Mouse (Mus musculus) telencephalon, adult 2 months (tissue): ENCODE results near the gene Ogdh.

Source experiments
- DNase-seq: peaks from one replicate; pipeline ENCODE4 v3.0.0-alpha.2; 2011; ENCODE audit warnings: low read depth, low spot score

Ogdh gene

DNA sequence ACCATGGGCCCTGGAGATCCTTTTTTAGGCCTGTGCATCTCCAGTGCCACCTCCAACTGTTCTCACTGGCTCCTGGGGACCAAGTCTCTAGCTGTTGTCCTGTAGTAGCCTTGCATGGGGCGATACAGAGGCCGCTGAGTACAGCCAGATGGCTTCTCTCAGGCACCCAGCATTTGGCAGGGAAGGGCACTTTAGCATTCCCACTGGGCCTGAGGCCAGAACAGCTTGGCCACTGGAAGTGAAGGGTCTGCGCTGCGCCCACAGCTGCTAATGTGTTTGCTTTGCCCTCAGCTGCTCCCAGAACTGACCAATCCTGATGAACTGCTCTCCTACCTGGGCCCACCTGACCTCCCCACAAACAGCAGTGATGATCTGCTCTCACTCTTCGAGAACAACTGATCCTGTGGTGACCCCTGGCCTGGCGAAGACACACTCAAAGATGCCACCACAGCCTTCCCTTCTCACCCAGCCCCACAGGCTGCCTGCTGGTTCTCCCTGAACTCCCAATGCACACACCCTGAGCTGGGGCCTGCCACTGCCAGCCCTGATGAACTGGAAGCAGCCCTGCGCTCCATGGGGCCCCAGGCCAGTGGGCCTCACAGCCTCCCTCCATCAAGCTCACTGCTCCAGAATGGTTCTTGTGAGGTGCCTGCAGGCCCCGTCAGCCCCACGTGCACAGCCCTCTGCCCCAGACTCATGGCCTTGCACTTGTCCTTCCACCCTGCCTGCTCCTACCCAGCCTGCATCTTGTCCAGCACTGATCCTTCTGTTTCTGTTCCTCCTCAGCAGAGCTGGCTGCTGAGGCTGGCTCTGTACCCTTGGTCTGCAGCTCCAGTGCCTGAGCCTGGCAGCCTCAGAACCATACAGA lies 113.5 kb downstream of the Ogdh start:
- DNase-seq, result no peak

- DNase-seq, result no peak
Observed at GRCm38 (mm10) chr11:6405591-6406081, 114.2 kb downstream of the Ogdh start.
